Mouse (Mus musculus): ENCODE results near the gene Ifngr2. TPM values are rescaled to one million over a fixed set of nuclear protein-coding genes. Genes with fewer than 3 reads are reported as not detected.
"Not testable (repeated sequence)": the region's sequence is repeated elsewhere in the genome, so short reads cannot be mapped to it uniquely, and the experiment has no call there.

Gene Ifngr2
- polyA plus RNA-seq, 1 experiment from 2014 or later = 44.2 TPM

DNA sequence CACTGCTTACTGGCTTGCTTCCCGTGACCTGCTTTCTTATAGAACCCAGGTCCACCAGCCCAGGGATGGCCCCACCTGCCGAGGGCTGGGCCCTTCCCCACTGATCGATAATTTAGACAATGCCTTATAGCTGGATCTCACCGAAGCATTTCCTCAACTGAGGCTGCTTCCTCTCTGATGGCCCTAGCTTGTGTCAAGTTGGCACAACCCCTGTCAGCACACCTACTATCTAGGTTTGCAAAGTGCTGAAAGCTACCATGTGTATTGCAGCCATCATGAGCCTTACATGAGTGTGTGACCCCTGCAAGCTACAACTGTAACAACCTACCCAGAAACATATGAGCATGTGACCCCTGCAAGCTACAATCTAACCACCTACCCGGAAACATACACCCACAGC, 22.7 kb upstream of the Ifngr2 start:
- Histone ChIP-seq H3K4me2 (no peak overlapping the region), H3K4me3 (replicated peaks) (no peak overlapping the region), H3K9ac (replicated peaks) (no peak overlapping the region), H3K9me3 (no peaks in the 10 kb centered on the region), H3K27ac (no peak overlapping the region), H3K4me1 (replicated peaks) (peaks cover 4% of the 10 kb centered on the region), H3K36me3 (no peaks in the 10 kb centered on the region), H3K27me3 (no peaks in the 10 kb centered on the region)
- WGBS = 81% methylated on average over 5 of the region's 5 CpGs
- ATAC-seq (ENCODE audit: insufficient number of reproducible peaks, insufficient read depth, low FRiP score, low TSS enrichment, low read depth) = no peak

DNA sequence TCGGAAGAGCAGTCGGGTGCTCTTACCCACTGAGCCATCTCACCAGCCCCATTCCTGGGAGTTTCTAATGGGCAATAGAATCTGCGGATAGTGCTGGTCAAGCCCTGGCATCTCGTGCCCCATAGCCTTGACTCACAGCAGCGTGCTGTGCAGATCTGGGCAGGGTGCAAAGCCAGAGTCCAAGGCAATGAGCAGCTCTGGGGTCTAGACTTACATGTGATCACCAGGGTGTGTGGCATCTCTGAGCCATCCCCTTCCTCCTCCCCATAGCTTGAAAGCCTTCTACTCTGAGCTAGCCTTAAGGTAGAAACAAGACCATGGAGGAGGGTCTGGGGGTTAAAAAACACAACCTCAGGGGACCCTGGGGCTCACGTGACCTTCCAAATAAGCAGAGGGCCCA, 20.6 kb upstream of the Ifngr2 start:
- H3K27me3 ChIP-seq = no peaks in the 10 kb centered on the region
- no peak overlapping the region for H3K4me2 ChIP-seq
- no peak for ATAC-seq (ENCODE audit: insufficient number of reproducible peaks, insufficient read depth, low FRiP score, low TSS enrichment, low read depth)
- no peak overlapping the region for H3K4me3 ChIP-seq (replicated peaks)
- H3K4me1 ChIP-seq (replicated peaks) = peaks cover 4% of the 10 kb centered on the region
- 90% methylated on average over 6 of the region's 6 CpGs for WGBS
- no peak overlapping the region for H3K27ac ChIP-seq
- no peaks in the 10 kb centered on the region for H3K9me3 ChIP-seq
- H3K9ac ChIP-seq (replicated peaks) = no peak overlapping the region
- H3K36me3 ChIP-seq = no peaks in the 10 kb centered on the region

DNA sequence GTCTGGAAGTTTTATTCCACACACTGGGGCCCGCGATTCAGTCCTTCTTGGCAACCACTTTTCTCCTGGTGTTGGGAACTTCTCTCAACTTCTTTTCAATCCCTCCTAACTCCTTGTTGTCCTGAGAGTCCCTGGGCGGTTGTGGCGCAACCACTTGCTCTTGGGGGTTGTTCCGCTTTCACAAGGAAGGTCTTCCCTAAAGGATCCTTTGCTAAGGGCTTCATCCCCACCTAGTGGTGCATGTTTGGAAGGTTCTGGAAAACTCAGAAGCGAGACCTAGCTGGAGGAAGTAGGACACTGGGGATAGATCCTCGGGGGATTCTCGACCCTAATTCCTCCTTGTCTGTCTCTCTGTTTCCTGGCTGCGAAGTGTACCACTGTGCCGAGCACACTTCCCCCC, 19.8 kb upstream of the Ifngr2 start:
- Histone ChIP-seq H3K27ac (no peak overlapping the region), H3K36me3 (no peaks in the 10 kb centered on the region), H3K4me3 (replicated peaks) (no peak overlapping the region), H3K9me3 (no peaks in the 10 kb centered on the region), H3K9ac (replicated peaks) (no peak overlapping the region), H3K4me2 (no peak overlapping the region), H3K27me3 (no peaks in the 10 kb centered on the region), H3K4me1 (replicated peaks) (peaks cover 6% of the 10 kb centered on the region)
- WGBS = 77% methylated on average over 10 of the region's 10 CpGs
- no peak for ATAC-seq (ENCODE audit: insufficient number of reproducible peaks, insufficient read depth, low FRiP score, low TSS enrichment, low read depth)

DNA sequence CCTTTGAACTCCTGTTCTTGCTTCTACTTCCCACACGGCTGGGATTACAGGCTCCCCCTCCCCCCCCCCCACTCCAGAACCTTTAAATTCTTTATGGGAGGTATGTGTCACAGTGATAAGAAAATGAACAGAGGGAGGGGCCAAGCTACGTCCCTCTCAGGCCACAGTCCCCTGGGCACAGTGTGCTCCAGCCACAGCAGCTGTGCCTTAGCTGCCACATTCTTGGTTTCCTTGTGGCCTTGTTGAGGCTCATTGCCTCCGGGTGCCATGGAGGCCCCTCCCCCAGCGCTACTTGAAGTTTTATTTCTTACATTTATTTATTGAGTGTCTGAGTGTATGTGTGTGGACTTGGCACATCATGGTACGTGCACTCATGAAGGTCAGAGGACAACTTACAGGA, 19.4 kb upstream of the Ifngr2 start:
- WGBS = 52% methylated on average over 5 of the region's 5 CpGs
- no peak for ATAC-seq (ENCODE audit: insufficient number of reproducible peaks, insufficient read depth, low FRiP score, low TSS enrichment, low read depth)
- H3K9ac ChIP-seq (replicated peaks) = no peak overlapping the region

DNA sequence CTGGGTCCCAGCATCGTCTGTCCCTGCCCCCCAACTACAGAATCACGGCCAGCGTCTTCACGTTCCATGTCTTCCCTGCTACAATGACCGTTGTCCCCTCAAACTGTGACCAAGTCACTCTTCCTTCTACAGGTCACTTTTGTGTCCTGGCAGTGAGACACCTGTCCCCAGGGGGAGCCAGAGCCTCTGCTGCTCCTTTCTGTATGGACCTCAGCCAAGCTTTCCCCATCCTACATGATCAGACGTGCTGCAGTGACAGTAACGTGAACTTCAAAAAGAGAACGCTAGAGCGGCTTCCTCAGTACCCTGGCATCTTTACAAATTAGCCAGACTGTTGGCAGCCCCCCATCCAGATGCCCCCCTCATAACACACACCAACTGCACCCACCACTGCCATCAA, 18.3 kb upstream of the Ifngr2 start:
- Histone ChIP-seq H3K9ac (replicated peaks) (no peak overlapping the region), H3K4me3 (replicated peaks) (no peak overlapping the region), H3K4me1 (replicated peaks) (peaks cover 15% of the 10 kb centered on the region), H3K9me3 (no peaks in the 10 kb centered on the region), H3K36me3 (no peaks in the 10 kb centered on the region), H3K27me3 (no peaks in the 10 kb centered on the region; the same call in none of the 2 replicates), H3K4me2 (no peak overlapping the region), H3K27ac (no peak overlapping the region)
- no peak for ATAC-seq (ENCODE audit: insufficient number of reproducible peaks, insufficient read depth, low FRiP score, low TSS enrichment, low read depth)
- 88% methylated on average over 9 of the region's 9 CpGs for WGBS

More for the DNA sequence above, 19.4 kb upstream of the Ifngr2 start:
- H3K4me1 ChIP-seq (replicated peaks) = peaks cover 9% of the 10 kb centered on the region
- H3K4me2 ChIP-seq = no peak overlapping the region
- H3K4me3 ChIP-seq (replicated peaks) = no peak overlapping the region
- H3K27me3 ChIP-seq = no peaks in the 10 kb centered on the region; the same call in 1 of the 2 replicates
- H3K9me3 ChIP-seq = no peaks in the 10 kb centered on the region
- H3K27ac ChIP-seq = no peak overlapping the region
- H3K36me3 ChIP-seq = no peaks in the 10 kb centered on the region

DNA sequence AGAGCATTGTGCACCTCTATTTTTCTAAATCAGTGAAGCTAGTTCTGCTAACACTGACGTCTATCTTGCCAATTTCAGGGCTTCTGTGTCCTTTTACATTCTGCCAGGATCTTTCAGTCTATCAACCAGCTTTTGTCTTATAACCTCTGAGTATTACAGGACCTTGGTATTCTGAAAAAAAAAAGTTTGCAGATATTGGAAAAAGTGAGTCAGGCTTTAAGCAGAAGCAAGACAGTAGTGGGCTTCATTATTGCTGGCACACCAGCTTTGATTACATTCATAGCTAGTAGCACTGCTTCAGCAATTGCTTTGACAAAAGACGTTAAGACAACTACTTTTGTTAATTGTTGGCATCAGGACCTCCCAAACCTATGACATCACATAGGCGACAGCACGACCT, 16.0 kb upstream of the Ifngr2 start:
- H3K9me3 ChIP-seq; H3K9ac ChIP-seq (replicated peaks); H3K27me3 ChIP-seq; H3K36me3 ChIP-seq; H3K27ac ChIP-seq; H3K4me3 ChIP-seq (replicated peaks); ATAC-seq (ENCODE audit: insufficient number of reproducible peaks, insufficient read depth, low FRiP score, low TSS enrichment, low read depth); H3K4me2 ChIP-seq: not testable (repeated sequence)
- peaks cover 15% of the 10 kb centered on the region for H3K4me1 ChIP-seq (replicated peaks)
- WGBS = 80% methylated on average over 4 of the region's 4 CpGs

DNA sequence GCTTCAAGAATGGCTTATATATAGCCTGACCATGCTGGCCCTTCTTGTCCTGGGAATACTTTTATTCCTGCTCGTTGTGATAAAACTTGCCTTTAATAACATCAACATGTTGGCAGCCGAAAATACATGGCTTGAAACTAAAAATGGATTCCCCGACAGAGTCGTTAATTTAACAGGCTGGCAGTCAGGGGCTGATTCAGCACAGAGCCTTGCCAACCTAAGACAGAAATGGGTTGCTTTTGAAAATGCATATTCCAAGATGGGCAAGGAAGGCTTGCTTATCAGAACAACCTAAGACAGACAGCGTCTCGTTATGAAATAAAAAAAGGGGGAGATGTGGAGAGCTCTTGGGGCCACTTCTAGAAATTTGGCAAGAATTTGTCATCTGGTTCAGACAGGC, 15.0 kb upstream of the Ifngr2 start:
- no peak for ATAC-seq (ENCODE audit: insufficient number of reproducible peaks, insufficient read depth, low FRiP score, low TSS enrichment, low read depth)
- WGBS = 55% methylated on average over 6 of the region's 6 CpGs
- Histone ChIP-seq H3K4me1 (replicated peaks) (peaks cover 15% of the 10 kb centered on the region), H3K4me2 (no peak overlapping the region), H3K4me3 (replicated peaks) (no peak overlapping the region), H3K27ac (no peak overlapping the region), H3K27me3 (peaks cover 5% of the 10 kb centered on the region), H3K9ac (replicated peaks) (no peak overlapping the region), H3K9me3 (no peaks in the 10 kb centered on the region), H3K36me3 (no peaks in the 10 kb centered on the region)

DNA sequence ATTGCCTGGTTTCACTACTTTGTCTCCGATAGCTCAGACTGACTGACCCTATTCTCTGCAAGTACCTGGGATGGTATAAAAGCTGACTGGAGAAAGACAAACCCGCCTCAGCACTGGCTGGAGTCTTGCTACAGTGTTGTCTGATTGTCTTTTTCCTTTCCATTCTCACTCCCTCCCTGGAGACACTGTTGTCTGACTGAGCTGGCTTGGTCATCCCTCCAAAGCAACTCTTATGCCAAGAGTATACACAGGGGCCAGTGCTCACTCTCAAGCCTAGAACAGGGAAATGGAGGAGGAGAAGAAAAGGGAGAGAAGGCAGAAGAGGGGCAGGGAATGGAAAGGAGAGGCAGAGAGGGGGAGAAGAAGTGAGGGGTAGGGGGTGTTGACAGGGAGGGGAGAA, 14.4 kb upstream of the Ifngr2 start:
- H3K4me3 ChIP-seq (replicated peaks) = no peak overlapping the region
- no peaks in the 10 kb centered on the region for H3K36me3 ChIP-seq
- peaks cover 5% of the 10 kb centered on the region for H3K27me3 ChIP-seq
- ATAC-seq (ENCODE audit: insufficient number of reproducible peaks, insufficient read depth, low FRiP score, low TSS enrichment, low read depth) = no peak
- no peak overlapping the region for H3K4me2 ChIP-seq
- 6% methylated on average over 2 of the region's 2 CpGs for WGBS
- H3K9ac ChIP-seq (replicated peaks) = no peak overlapping the region
- peaks cover 13% of the 10 kb centered on the region for H3K4me1 ChIP-seq (replicated peaks)
- H3K27ac ChIP-seq = no peak overlapping the region
- H3K9me3 ChIP-seq = no peaks in the 10 kb centered on the region

DNA sequence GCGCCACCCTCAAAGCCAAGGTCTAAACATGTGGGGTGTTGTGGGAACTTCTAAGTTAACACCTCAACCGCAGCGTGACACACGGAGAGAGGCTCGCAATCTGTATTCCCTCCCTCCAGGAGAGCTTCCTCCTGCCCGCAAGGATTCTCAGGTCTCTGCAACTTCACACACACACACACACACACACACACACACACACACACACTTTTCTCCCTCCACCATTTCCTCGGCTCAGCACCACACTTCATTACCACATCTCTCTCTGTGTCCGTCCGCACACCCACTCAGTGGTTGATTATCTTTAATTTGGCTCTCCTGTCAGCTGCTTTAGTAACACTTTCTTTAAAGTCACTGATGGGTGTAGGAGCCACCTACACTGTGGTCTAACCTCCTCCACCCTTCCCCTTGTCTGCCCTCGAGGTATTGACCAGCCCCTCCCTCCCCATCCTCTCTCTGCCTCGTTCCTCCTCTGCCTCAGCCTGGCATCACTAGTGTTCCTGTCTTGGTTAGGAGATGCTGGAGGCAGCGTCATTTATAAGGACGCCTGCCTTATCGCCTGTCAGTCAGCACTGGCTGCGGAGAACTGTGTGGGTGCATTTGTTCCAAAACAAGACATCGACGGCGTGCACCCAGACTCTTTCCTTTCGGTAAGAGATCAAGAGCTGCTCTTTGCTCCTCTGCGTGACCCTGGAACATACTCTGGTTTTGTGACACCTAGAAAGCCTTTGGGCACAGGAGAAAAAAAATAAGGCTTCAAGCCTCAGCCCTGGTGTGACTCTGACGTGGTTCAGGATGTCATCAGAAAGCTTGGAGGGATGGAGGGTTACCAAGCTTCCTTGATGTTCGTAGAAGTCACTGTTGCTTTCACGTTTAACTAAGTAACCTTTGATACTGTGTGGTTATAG, 13.5 kb upstream of the Ifngr2 start:
- no peak for ATAC-seq (ENCODE audit: insufficient number of reproducible peaks, insufficient read depth, low FRiP score, low TSS enrichment, low read depth)
- Histone ChIP-seq H3K9ac (replicated peaks) (no peak overlapping the region), H3K4me2 (no peak overlapping the region), H3K4me3 (replicated peaks) (no peak overlapping the region), H3K9me3 (no peaks in the 10 kb centered on the region), H3K27me3 (peaks cover 5% of the 10 kb centered on the region), H3K4me1 (replicated peaks) (peaks cover 11% of the 10 kb centered on the region; the same call in 1 of the 2 replicates), H3K36me3 (no peaks in the 10 kb centered on the region), H3K27ac (no peak overlapping the region)
- 56% methylated on average over 23 of the region's 23 CpGs for WGBS

DNA sequence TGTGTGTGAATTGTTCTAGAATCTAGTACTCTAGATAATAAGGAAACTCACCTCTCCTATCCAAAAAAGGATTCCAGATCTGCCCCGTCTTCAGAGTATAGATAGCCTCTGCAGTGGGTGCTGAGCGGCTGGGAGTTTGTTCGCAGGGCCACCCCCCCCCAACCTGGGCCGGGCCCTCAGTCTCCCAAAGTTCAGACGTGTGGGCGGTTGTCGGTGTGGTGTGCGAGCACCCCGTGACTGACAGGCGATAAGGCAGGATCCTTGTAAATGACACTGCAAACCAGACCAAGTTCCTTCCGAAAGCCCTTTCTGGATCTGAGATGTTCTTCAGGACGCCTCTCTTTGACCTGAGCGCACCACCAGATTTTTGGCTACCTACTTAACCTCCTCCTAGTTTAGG, 12.4 kb upstream of the Ifngr2 start:
- Histone ChIP-seq H3K4me1 (replicated peaks) (peaks cover 11% of the 10 kb centered on the region; the same call in 1 of the 2 replicates), H3K4me3 (replicated peaks) (no peak overlapping the region), H3K4me2 (no peak overlapping the region), H3K27me3 (peaks cover 5% of the 10 kb centered on the region), H3K9ac (replicated peaks) (no peak overlapping the region), H3K27ac (no peak overlapping the region), H3K36me3 (no peaks in the 10 kb centered on the region), H3K9me3 (no peaks in the 10 kb centered on the region)
- WGBS = 53% methylated on average over 13 of the region's 13 CpGs
- ATAC-seq (ENCODE audit: insufficient number of reproducible peaks, insufficient read depth, low FRiP score, low TSS enrichment, low read depth) = no peak

DNA sequence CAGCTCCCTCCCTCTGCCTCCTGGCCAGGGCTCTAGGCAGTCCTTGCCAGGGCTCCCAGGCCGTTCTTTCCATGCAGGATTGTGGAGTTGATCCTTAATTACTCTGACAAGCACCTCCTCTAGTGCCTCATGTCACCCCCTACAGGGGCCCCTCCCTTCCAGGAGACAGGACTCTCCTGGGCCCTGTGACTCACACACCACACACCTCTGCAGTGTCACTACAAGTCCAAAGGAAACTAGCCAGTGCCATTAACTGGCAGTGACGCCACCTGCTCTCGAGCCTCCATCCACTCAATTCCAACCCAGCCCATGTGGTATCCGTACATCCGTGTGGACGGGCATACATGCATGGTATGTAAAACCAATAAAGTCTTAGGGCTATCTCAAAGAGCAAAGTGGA, 12.0 kb upstream of the Ifngr2 start:
- Histone ChIP-seq H3K27me3 (peaks cover 5% of the 10 kb centered on the region), H3K27ac (no peak overlapping the region), H3K4me3 (replicated peaks) (no peak overlapping the region), H3K36me3 (no peaks in the 10 kb centered on the region), H3K4me2 (no peak overlapping the region), H3K9me3 (no peaks in the 10 kb centered on the region), H3K4me1 (replicated peaks) (peaks cover 11% of the 10 kb centered on the region; the same call in 1 of the 2 replicates), H3K9ac (replicated peaks) (no peak overlapping the region)
- 74% methylated on average over 6 of the region's 6 CpGs for WGBS
- no peak for ATAC-seq (ENCODE audit: insufficient number of reproducible peaks, insufficient read depth, low FRiP score, low TSS enrichment, low read depth)

DNA sequence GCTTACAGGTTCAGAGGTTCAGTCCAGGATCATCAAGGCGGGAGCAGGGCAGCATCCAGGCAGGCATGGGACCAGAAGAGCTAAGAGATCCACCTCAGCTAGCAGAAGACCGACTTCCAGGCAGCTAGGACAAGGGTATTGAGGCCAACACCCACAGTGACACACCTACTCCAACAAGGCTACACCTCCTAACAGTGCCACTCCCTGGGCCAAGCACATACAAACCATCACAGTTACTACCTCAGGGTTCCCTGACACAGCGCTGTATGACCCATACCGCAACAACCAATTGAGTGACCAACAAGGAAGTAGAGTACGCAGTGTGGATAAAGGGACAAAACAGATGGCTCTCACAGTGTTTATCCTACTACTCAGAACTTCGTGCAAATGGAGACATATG, 10.5 kb upstream of the Ifngr2 start:
- no peak for ATAC-seq (ENCODE audit: insufficient number of reproducible peaks, insufficient read depth, low FRiP score, low TSS enrichment, low read depth)
- no peak overlapping the region for H3K4me3 ChIP-seq (replicated peaks)
- 88% methylated on average over 6 of the region's 6 CpGs for WGBS

More for the DNA sequence above, 10.5 kb upstream of the Ifngr2 start:
- H3K27ac ChIP-seq = no peak overlapping the region
- no peak overlapping the region for H3K9ac ChIP-seq (replicated peaks)
- H3K4me1 ChIP-seq (replicated peaks) = peaks cover 14% of the 10 kb centered on the region
- H3K9me3 ChIP-seq = no peaks in the 10 kb centered on the region
- peaks cover 5% of the 10 kb centered on the region for H3K27me3 ChIP-seq
- H3K36me3 ChIP-seq = no peaks in the 10 kb centered on the region
- no peak overlapping the region for H3K4me2 ChIP-seq

Data from limb, embryonic 12.5 days (tissue).